Mouse (Mus musculus): ENCODE measurements around the gene Gm26992. TPM values are rescaled to one million over a fixed set of nuclear protein-coding genes. Genes with fewer than 3 reads are reported as not detected.

Gm26992 gene
- total RNA-seq, 1 experiment from 2014 or later = not detected

Other genes starting within 250 kb of the Gm26992 start
- gene Nap1l2, start 235.4 kb upstream of the Gm26992 start, total RNA-seq (2017) = 1.1 to 1.5 TPM in 2 of 3 replicates, not detected in the other
- not detected in 3 replicates for gene Cdx4, start 100.6 kb upstream of the Gm26992 start, total RNA-seq (2017)
- gene Chic1, start 65.5 kb upstream of the Gm26992 start, total RNA-seq (2017) = 0.32 to 2.2 TPM (median 1.1 TPM) in 3 replicates
- not detected in 3 replicates for gene Tsx, start 7.5 kb upstream of the Gm26992 start, total RNA-seq (2017)
- 1.2 TPM in 1 of 3 replicates, not detected in the others for gene Zcchc13, start 208.6 kb downstream of the Gm26992 start, total RNA-seq (2017)